Mouse (Mus musculus) limb, embryonic 11.5 days (tissue): ENCODE measurements around the gene Cbr3. TPM values are rescaled to one million over a fixed set of nuclear protein-coding genes. Genes with fewer than 3 reads are reported as not detected.
A peak's percentile ranks its signal among the peaks of the same experiment; 100 is the strongest.

Experiments
- ATAC-seq: fragments of 200-750 bp; cut with Nextera tagmentation; 2 replicates; pipeline ENCODE4 v1.8.0; 2017; ENCODE audit warnings: low read depth; ENCODE audit not compliant: insufficient number of reproducible peaks, low FRiP score, low TSS enrichment
- DNase-seq: peaks from one replicate; pipeline ENCODE4 v3.0.0-alpha.2; 2015; ENCODE audit warnings: low spot score
- H3K27ac ChIP-seq: fragments of 300-500 bp; sonication (generic); replicated peaks from 2 replicates; pipeline ENCODE4 v1.5.1; 2014; ENCODE audit warnings: low read depth, mild to moderate bottlenecking, low read length
- H3K27me3 ChIP-seq: fragments of 300-500 bp; sonication (generic); 2 replicates; pipeline ENCODE4 v1.6.1; 2014; ENCODE audit warnings: mild to moderate bottlenecking, low read length, mixed read lengths; ENCODE audit not compliant: control insufficient read depth, insufficient read depth
- H3K36me3 ChIP-seq: fragments of 300-500 bp; sonication (generic); 2 replicates; pipeline ENCODE4 v1.6.1; 2014; ENCODE audit warnings: mild to moderate bottlenecking, low read length, moderate library complexity, mixed read lengths; ENCODE audit not compliant: control insufficient read depth, insufficient read depth
- H3K4me1 ChIP-seq: fragments of 300-500 bp; sonication (generic); 2 replicates; pipeline ENCODE4 v1.6.1; 2014; ENCODE audit warnings: low read length, mixed read lengths; ENCODE audit not compliant: control insufficient read depth, insufficient read depth
- H3K4me2 ChIP-seq: fragments of 300-500 bp; sonication (generic); 2 replicates; pipeline ENCODE4 v1.6.1; 2014; ENCODE audit warnings: low read depth, mild to moderate bottlenecking, moderate library complexity; ENCODE audit not compliant: severe bottlenecking
- H3K4me3 ChIP-seq: fragments of 300-500 bp; sonication (generic); 2 replicates; pipeline ENCODE4 v1.5.1; 2014; ENCODE audit warnings: low read depth, low read length
- H3K9ac ChIP-seq: fragments of 300-500 bp; sonication (generic); 2 replicates; pipeline ENCODE4 v1.6.1; 2014; ENCODE audit warnings: mild to moderate bottlenecking, low read length
- H3K9me3 ChIP-seq: fragments of 300-500 bp; sonication (generic); 2 replicates; pipeline ENCODE4 v1.6.1; 2016; ENCODE audit warnings: low read length; ENCODE audit not compliant: control insufficient read depth
- WGBS: fragments of 180-500 bp; shearing (Covaris S2); extraction: QIAGEN DNeasy Blood & Tissue Kit; methylation state at CpG from one replicate; pipeline ENCODE4 v1.1.7; 2014; 5-methylcytosine and 5-hydroxymethylcytosine counted together
- polyA plus RNA-seq: library from polyadenylated mRNA; unstranded; fragments of >200 nt; fragmentation: Nextera tagmentation; extraction: Ambion mirVana; gene quantifications from 2 replicates; pipeline ENCODE4 v1.2.1, GENCODE M21; 2014

Cbr3 gene
- polyA plus RNA-seq, 1 experiment from 2014 or later, result 0.96 TPM

DNA sequence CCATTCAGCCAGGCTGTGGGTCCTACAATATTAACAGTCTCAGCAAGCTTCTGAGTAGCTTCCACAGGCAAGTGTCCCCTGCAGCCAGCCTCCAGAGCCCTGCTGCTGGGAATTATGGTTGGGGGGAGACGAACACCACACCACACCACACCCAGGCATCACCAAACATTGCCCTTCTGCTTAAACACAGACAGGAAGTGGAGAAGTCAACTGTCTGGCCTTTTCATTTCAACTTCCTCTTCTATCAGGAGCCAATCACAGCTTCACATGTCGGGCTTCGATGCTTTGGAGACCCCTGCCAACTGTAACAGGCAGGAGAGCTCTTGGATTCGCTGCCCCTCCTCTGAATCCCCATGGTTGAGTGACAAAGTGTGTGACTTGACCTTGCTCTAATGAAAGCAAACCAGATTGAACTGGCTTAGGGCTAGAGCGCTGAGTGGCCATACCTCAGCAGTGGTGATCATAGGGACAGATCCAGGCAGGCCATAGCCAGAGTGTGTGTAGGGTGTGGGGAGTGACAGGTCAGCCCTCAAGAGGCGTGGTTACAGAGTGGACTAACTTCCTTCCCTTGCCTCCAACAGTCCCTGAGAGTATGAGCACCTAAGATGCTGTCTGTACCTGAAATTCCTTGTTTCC lies 8.3 kb downstream of the Cbr3 start:
- Histone ChIP-seq H3K9ac (no peak overlapping the region), H3K4me1 (0 out of 2 replicates have a peak, but pooled peaks cover 2% of the 10 kb centered on the region), H3K36me3 (no peaks in the 10 kb centered on the region), H3K4me3 (no peak overlapping the region), H3K4me2 (no peak overlapping the region), H3K27me3 (no peaks in the 10 kb centered on the region), H3K9me3 (no peaks in the 10 kb centered on the region), H3K27ac (no peak overlapping the region)
- no peak for DNase-seq
- 81% methylated on average over 6 of the region's 6 CpGs for WGBS
- no peak for ATAC-seq

DNA sequence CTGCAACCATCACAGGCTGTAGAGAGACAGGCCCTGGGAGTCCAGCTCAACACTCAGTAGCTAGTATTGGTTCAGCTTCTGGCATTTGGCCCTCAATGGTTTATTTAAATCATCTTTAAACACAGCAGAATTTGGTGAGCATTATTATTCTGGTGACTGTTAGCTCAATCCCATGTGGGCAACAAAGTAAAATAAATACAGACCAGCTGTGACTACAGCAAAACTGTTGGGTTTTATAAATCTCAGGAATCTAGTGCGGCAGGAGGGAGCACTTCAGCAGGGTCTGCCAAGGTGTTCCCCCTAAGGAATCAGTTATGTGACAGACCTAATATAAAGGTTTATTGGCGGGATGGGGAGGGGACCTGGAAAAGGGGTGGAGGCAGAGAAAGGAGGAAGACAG lies 9.7 kb downstream of the Cbr3 start:
- Histone ChIP-seq H3K9me3 (no peaks in the 10 kb centered on the region), H3K36me3 (no peaks in the 10 kb centered on the region)

DNA sequence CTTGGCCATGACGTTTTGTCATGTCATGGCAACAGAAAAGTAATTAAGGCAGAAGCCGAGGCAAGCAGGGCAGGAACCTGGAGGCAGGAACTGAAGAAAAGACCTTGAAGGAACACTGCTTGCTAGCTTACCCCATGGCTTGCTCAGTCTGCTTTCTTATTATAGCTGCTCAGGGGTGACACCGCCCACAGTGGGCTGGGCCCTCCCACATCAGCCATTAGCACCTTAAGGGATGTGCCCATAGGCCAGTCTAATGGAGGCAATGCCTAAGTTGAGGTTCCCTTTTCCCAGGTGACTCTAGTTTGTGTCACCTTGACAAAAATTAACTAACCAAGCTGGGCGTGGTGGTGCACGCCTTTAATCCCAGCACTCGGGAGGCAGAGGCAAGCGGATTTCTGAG lies 24.1 kb downstream of the Cbr3 start:
- Histone ChIP-seq H3K4me2 (no peak overlapping the region), H3K27ac (no peak overlapping the region), H3K4me1 (0 out of 2 replicates have a peak, but pooled peaks cover 3% of the 10 kb centered on the region), H3K9ac (no peak overlapping the region), H3K4me3 (no peak overlapping the region), H3K9me3 (no peaks in the 10 kb centered on the region), H3K36me3 (no peaks in the 10 kb centered on the region), H3K27me3 (peaks cover 2% of the 10 kb centered on the region; the same call in 1 of the 2 replicates)
- 89% methylated on average over 7 of the region's 7 CpGs for WGBS
- ATAC-seq (no peak), DNase-seq (no peak)

More for the DNA sequence above, 9.7 kb downstream of the Cbr3 start:
- Histone ChIP-seq H3K27ac (no peak overlapping the region), H3K4me3 (no peak overlapping the region), H3K4me1 (no peaks in the 10 kb centered on the region), H3K9ac (no peak overlapping the region), H3K27me3 (no peaks in the 10 kb centered on the region), H3K4me2 (no peak overlapping the region)
- ATAC-seq (no peak), DNase-seq (no peak)
- WGBS, result 52% methylated on average over 2 of the region's 2 CpGs

DNA sequence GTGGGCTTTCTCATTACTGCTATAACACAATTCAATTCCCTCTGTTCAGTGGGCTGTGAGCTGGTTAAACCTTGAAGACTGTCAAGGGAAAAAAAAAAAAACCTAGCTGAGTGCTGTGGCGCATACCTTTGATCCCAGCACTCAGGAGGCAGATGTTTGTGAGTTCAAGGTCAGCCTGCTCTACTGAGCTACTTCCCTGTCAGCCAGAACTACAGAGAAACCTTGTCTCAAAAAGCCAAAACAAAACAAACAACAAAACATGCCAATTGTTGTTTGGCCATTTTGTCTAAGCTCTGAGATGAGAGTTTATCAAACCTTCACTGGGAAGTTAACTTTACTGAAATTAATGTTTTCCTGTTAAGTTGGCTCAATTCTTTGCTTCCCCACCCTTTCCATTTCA lies 26.2 kb downstream of the Cbr3 start:
- WGBS, result 81% methylated on average over 1 of the region's 1 CpGs
- no peak for ATAC-seq
- no peak overlapping the region for H3K4me2 ChIP-seq
- H3K36me3 ChIP-seq, result no peaks in the 10 kb centered on the region
- no peak for DNase-seq
- no peaks in the 10 kb centered on the region for H3K9me3 ChIP-seq
- peaks cover 10% of the 10 kb centered on the region for H3K27me3 ChIP-seq
- H3K27ac ChIP-seq, result no peak overlapping the region
- H3K4me1 ChIP-seq, result 0 out of 2 replicates have a peak, but pooled peaks cover 10% of the 10 kb centered on the region
- no peak overlapping the region for H3K9ac ChIP-seq
- no peak overlapping the region for H3K4me3 ChIP-seq

DNA sequence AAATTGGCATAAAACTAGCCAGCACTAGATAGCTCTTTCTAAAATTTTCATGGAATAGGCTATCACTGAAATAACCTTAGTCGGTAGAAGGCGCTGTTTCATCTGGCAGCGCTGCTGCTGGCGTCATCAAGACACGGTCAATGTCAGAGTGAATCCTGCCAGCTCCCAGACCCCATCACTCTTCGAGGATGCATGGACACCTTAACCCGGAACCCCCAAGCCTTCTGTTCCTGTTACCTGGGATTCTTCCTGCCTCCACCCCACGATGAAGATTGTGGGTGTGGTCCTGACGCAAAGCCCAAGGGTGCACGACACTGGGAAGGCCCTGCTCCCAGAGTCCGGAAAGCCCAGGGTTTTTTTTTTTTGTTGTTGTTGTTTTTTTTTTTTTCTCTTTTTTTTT lies 27.9 kb downstream of the Cbr3 start:
- 1% methylated on average over 11 of the region's 11 CpGs for whole genome bisulfite sequencing
- no peak overlapping the region for H3K9ac ChIP-seq
- H3K27ac ChIP-seq, result no peak overlapping the region

DNA sequence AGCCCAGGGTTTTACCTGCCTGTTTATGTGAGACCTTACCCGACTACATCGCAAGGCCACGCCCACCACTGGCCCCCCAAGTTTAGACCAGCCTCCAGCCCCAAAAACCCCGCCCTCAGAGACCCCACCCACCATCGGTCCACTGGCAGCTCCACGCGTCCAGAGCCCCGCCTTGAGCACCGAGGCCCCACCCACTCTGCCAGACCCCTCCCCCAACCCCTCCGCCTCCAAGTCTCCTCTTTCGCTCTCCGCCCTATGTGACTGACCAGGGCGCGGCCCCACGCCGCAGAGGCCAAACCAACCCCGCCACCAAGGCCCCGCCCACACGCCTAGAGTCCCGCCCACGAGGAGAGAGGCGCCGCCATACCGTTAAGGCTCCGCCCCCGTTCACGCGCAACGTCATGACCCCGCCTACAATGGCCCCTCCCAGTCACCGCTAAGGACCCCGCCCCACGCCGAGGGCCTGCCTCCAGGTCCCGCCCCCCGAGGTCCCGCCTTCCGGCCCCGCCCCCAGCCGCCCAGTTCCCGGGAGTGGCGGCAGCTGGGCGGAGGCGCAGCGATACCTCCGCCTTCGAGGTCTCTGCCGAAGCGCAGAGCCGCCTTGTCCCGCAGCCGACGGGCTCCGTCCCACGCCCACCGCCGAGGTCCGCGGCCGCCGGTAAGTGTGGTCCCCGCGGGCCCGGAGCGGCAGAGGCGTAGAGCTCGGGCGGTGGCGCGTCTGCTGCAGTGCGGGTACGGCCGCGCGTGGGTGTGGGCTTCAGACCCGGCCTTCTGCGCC lies 28.6 kb downstream of the Cbr3 start, which contains the start of gene Dop1b:
Gene Dop1b, plus strand, starts transcription at position 494 of the 778 bp plus-strand sequence.
- under 1% methylated on average over 69 of the region's 77 CpGs for WGBS

More for the DNA sequence above, 27.9 kb downstream of the Cbr3 start:
- Histone ChIP-seq H3K9me3 (no peaks in the 10 kb centered on the region), H3K27me3 (peaks cover 10% of the 10 kb centered on the region), H3K4me3 (peak overlapping the region; percentile 68), H3K4me2 (peak overlapping the region; percentile 98), H3K4me1 (0 out of 2 replicates have a peak, but pooled peaks cover 10% of the 10 kb centered on the region), H3K36me3 (no peaks in the 10 kb centered on the region)
- DNase-seq (peak; percentile 60), ATAC-seq (peak; percentile 56)

DNA sequence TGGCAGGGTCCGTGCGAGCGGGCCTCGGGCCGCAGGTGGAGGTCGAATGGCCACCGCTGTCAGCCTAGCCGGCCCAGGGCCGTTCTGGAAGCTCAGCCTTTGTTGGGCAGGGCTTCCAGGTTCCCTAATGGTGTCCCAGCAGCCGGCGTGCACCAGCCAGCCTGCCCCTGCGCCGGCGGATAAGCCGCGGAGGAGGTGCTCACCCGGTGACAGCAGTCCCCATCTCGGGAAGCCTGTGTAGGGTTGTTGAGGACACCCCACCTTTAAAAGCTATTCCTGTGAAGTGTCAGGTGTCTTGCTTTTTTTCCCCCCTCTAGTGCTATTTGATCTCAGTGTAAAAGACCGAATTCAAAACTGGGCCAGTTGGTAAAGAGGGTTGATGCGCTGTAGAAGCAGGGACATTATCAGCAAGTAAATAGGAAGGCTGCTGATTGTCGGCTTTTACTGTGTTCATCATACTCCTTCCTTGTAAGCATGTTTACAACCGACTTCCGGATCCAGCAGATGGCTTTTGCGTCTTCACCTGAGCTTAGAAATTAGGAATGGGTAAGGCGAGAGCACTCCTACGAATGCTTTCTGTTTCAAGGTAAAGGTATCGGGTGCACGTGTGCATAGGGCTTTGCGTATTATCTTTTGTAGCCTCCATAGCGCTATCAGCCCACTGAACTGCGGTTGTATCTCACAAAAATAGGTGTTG lies 29.3 kb downstream of the Cbr3 start:
- ATAC-seq, result peak; percentile 22
- H3K27ac ChIP-seq, result no peak overlapping the region
- 12% methylated on average over 31 of the region's 31 CpGs for WGBS

More for the DNA sequence above, 28.6 kb downstream of the Cbr3 start, which contains the start of gene Dop1b:
- no peaks in the 10 kb centered on the region for H3K36me3 ChIP-seq
- H3K9me3 ChIP-seq, result no peaks in the 10 kb centered on the region
- peak; percentile 100 for DNase-seq
- peak; percentile 93 for ATAC-seq
- H3K4me2 ChIP-seq, result peak within 1 kb of the TSS; percentile 98
- peak within 1 kb of the TSS; percentile 68 for H3K4me3 ChIP-seq
- H3K27me3 ChIP-seq, result peaks cover 10% of the 10 kb centered on the region
- H3K9ac ChIP-seq, result peak within 1 kb of the TSS; percentile 70
- H3K4me1 ChIP-seq, result 0 out of 2 replicates have a peak, but pooled peaks cover 10% of the 10 kb centered on the region
- H3K27ac ChIP-seq, result no peak within 1 kb of the TSS

DNA sequence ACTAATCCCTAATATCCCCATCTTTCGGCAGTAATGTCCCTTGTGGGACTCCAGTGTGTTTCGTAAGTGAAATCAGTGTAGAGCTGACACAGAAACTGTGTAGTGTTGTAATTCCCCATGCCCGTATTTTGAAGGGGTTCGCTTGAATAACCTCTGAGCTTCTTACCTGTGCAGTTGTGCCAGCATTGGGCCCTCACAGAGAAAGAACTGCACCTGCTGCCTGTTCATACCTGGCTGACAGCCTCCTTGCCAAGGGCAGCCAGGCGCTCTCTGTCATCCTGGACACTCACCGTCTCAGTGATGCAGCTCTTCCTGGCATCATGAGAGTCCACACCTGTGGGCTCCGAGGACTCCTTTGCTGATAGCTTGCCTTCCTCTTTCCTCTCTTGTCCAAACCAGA lies 30.0 kb downstream of the Cbr3 start:
- 85% methylated on average over 7 of the region's 7 CpGs for WGBS
- Histone ChIP-seq H3K27me3 (peaks cover 8% of the 10 kb centered on the region), H3K9me3 (no peaks in the 10 kb centered on the region), H3K4me2 (peak overlapping the region; percentile 98; the same call in 1 of the 2 replicates), H3K4me3 (no peak overlapping the region), H3K27ac (no peak overlapping the region), H3K9ac (no peak overlapping the region), H3K36me3 (no peaks in the 10 kb centered on the region), H3K4me1 (0 out of 2 replicates have a peak, but pooled peaks cover 10% of the 10 kb centered on the region)
- no peak for ATAC-seq
- DNase-seq, result no peak

More for the DNA sequence above, 29.3 kb downstream of the Cbr3 start:
- H3K4me3 ChIP-seq, result peak overlapping the region; percentile 68
- peaks cover 8% of the 10 kb centered on the region for H3K27me3 ChIP-seq
- H3K9me3 ChIP-seq, result no peaks in the 10 kb centered on the region
- H3K36me3 ChIP-seq, result no peaks in the 10 kb centered on the region
- H3K9ac ChIP-seq, result peak overlapping the region; percentile 70
- 0 out of 2 replicates have a peak, but pooled peaks cover 10% of the 10 kb centered on the region for H3K4me1 ChIP-seq
- peak overlapping the region; percentile 98 for H3K4me2 ChIP-seq
- no peak for DNase-seq
